ENCODE assay signal across 24 mouse cellular contexts in the genomic region with DNA sequence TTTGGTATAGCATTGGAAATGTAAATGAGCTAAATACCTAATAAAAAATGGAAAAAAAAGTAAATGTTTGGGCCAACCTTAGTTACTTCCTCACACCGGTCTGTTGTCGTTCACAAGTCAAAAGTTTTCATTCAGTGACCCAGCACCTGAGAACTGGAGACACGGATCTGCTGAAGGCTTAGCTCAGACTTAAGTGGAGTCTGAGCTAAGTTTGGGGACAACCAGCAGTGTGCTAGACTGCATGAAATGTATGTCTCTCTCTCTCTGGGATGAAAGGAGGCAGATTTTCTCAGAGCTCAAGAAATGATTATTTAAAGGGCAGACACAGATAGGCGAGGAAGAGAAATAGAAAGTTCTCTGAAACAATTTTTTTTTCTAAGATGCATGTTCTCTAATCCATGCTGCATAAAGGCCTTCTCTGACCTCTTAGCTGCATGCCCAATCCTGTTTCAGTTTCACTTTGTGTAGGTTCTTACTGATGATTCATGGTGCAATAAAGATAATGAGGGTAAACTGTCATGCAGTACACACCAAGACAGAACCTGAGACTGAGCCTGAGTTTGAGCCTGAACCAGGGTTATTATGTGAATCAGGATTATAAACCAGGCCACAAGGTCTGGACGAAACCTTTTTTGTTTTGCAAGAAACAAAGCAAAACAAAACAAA.
DNase-seq lines count a peak whose midpoint lies in the region; ATAC-seq and TF ChIP-seq lines count a peak whose summit lies in the region.
"Had no signal": no experiment of that assay in that cellular context is flagged by ENCODE, and none has a peak within 500 bp of the region (broad histone marks: within the 10 kb centered on the region; RNA-seq: fewer than 3 reads in every experiment).

No protein-coding gene starts in this region.

- intact Hi-C loops in gastrocnemius, postnatal 14 days (cut with DNase I; ENCODE audit: low total_unique reads) = no loop called here

- no peak overlapping the region for H3K4me2 ChIP-seq in intestine, embryonic 15.5 days (replicated peaks)
- H3K4me2 ChIP-seq in myocyte (ENCODE audit: low read depth) = peak overlapping the region; percentile 57
- H3K4me2 ChIP-seq: embryonic facial prominence, embryonic 13.5 days; heart, embryonic 13.5 days; midbrain, embryonic 15.5 days; neural tube, embryonic 13.5 days had no signal

- H3ac ChIP-seq in myocyte (ENCODE audit: control insufficient read depth, insufficient read length) = no peak overlapping the region

- DNase-seq in adrenal gland, adult 2 months = peak; percentile 6
- no peak for DNase-seq in adrenal gland, postnatal 36 days
- no peak for DNase-seq in lung, adult 18-20 months
- no peak for DNase-seq in gastrocnemius, postnatal 14 days
- DNase-seq in layer of hippocampus, postnatal 25 days (ENCODE audit: extremely low spot score in 1 of 2, low spot score in 1 of 2) = no peak
- DNase-seq: B cell, adult 2 months; cerebellum, adult 11 months; gastrocnemius, postnatal 36 days; kidney, adult 2 months; kidney, postnatal 25 days; lung, postnatal 36 days; right cerebral cortex, postnatal 4 days; thymus, postnatal 14 days had no signal

- H3K36me3 ChIP-seq in intestine, embryonic 15.5 days = no peaks in the 10 kb centered on the region
- no peaks in the 10 kb centered on the region for H3K36me3 ChIP-seq in myocyte (ENCODE audit: control insufficient read depth, insufficient read depth)
- H3K36me3 ChIP-seq: embryonic facial prominence, embryonic 13.5 days; forebrain, embryonic 10.5 days; heart, embryonic 13.5 days; hindbrain, embryonic 10.5 days; limb, embryonic 10.5 days; midbrain, embryonic 15.5 days; neural tube, embryonic 13.5 days had no signal

- no peak overlapping the region for H3K4me3 ChIP-seq in intestine, embryonic 15.5 days (replicated peaks)
- no peak overlapping the region for H3K4me3 ChIP-seq in myocyte
- H3K4me3 ChIP-seq: embryonic facial prominence, embryonic 13.5 days; forebrain, embryonic 10.5 days; heart, embryonic 13.5 days; hindbrain, embryonic 10.5 days; limb, embryonic 10.5 days; midbrain, embryonic 15.5 days; neural tube, embryonic 13.5 days had no signal

- ATAC-seq in activated CD4-positive, CD25-positive, alpha-beta regulatory T cell, adult 4 months = peak; percentile 96
- ATAC-seq in intestine, embryonic 15.5 days = peak; percentile 96
- ATAC-seq: midbrain, embryonic 15.5 days had no signal

- TF ChIP-seq POLR2A in myocyte (IDR thresholded peaks at IDR 0.05; ENCODE audit: insufficient read length, low read depth) = no peak

- H3K9me3 ChIP-seq in intestine, embryonic 15.5 days = no peaks in the 10 kb centered on the region
- H3K9me3 ChIP-seq: embryonic facial prominence, embryonic 13.5 days; forebrain, embryonic 10.5 days; heart, embryonic 13.5 days; hindbrain, embryonic 10.5 days; limb, embryonic 10.5 days; midbrain, embryonic 15.5 days; neural tube, embryonic 13.5 days had no signal

- H3K79me2 ChIP-seq in myocyte (ENCODE audit: control insufficient read depth, insufficient read depth) = no peaks in the 10 kb centered on the region

- WGBS in intestine, embryonic 15.5 days = 65% methylated on average over 5 of the region's 5 CpGs

- no peaks in the 10 kb centered on the region for H3K4me1 ChIP-seq in intestine, embryonic 15.5 days (replicated peaks)
- H3K4me1 ChIP-seq: embryonic facial prominence, embryonic 13.5 days; forebrain, embryonic 10.5 days; heart, embryonic 13.5 days; hindbrain, embryonic 10.5 days; limb, embryonic 10.5 days; midbrain, embryonic 15.5 days; neural tube, embryonic 13.5 days had no signal

- no peak overlapping the region for H3K27ac ChIP-seq in intestine, embryonic 15.5 days
- H3K27ac ChIP-seq: embryonic facial prominence, embryonic 13.5 days; forebrain, embryonic 10.5 days; heart, embryonic 13.5 days; hindbrain, embryonic 10.5 days; limb, embryonic 10.5 days; liver, embryonic 14.5 days; midbrain, embryonic 15.5 days; neural tube, embryonic 13.5 days had no signal

- no peaks in the 10 kb centered on the region for H3K27me3 ChIP-seq in intestine, embryonic 15.5 days (replicated peaks)
- H3K27me3 ChIP-seq in myocyte (ENCODE audit: control insufficient read depth, insufficient read depth, insufficient read length) = no peaks in the 10 kb centered on the region
- H3K27me3 ChIP-seq: embryonic facial prominence, embryonic 13.5 days; heart, embryonic 13.5 days; midbrain, embryonic 15.5 days; neural tube, embryonic 13.5 days had no signal

- no peak overlapping the region for H3K9ac ChIP-seq in intestine, embryonic 15.5 days
- H3K9ac ChIP-seq: embryonic facial prominence, embryonic 13.5 days; heart, embryonic 13.5 days; liver, embryonic 14.5 days; midbrain, embryonic 15.5 days; neural tube, embryonic 13.5 days had no signal

TF ChIP-seq in myocyte, 11 proteins besides CTCF, POLR2A, EP300 and RAD21:
- TF ChIP-seq USF1 (IDR thresholded peaks at IDR 0.05; ENCODE audit: low read depth) = no peak
- no peak for TF ChIP-seq POLR2AphosphoS2 (IDR thresholded peaks at IDR 0.05; ENCODE audit: insufficient read length, low read depth)
- no peak for TF ChIP-seq MYOG (IDR thresholded peaks at IDR 0.05; ENCODE audit: control insufficient read depth in 1 of 3, insufficient read depth in 1 of 3, insufficient read length in 2 of 3, low read depth in 2 of 3)
- TF ChIP-seq TCF12 (IDR thresholded peaks at IDR 0.05; ENCODE audit: insufficient read depth, poor library complexity, severe bottlenecking) = no peak
- no peak for TF ChIP-seq MAX (IDR thresholded peaks at IDR 0.05; ENCODE audit: low read depth)
- TF ChIP-seq CEBPB (IDR thresholded peaks at IDR 0.05; ENCODE audit: insufficient read depth, poor library complexity, severe bottlenecking) = no peak
- TF ChIP-seq MYOD1 (IDR thresholded peaks at IDR 0.05; ENCODE audit: control insufficient read depth in 1 of 3, insufficient read length in 2 of 3, low read depth in 2 of 3) = no peak
- no peak for TF ChIP-seq TCF3 (IDR thresholded peaks at IDR 0.05; ENCODE audit: insufficient read length, low read depth)
